Mouse (Mus musculus): ENCODE results near the gene Dpagt1. TPM values are rescaled to one million over a fixed set of nuclear protein-coding genes. Genes with fewer than 3 reads are reported as not detected.
"Not testable (repeated sequence)": the region's sequence is repeated elsewhere in the genome, so short reads cannot be mapped to it uniquely, and the experiment has no call there.

Dpagt1 gene
- polyA plus RNA-seq, 1 experiment from 2014 or later, result 41.2 TPM

DNA sequence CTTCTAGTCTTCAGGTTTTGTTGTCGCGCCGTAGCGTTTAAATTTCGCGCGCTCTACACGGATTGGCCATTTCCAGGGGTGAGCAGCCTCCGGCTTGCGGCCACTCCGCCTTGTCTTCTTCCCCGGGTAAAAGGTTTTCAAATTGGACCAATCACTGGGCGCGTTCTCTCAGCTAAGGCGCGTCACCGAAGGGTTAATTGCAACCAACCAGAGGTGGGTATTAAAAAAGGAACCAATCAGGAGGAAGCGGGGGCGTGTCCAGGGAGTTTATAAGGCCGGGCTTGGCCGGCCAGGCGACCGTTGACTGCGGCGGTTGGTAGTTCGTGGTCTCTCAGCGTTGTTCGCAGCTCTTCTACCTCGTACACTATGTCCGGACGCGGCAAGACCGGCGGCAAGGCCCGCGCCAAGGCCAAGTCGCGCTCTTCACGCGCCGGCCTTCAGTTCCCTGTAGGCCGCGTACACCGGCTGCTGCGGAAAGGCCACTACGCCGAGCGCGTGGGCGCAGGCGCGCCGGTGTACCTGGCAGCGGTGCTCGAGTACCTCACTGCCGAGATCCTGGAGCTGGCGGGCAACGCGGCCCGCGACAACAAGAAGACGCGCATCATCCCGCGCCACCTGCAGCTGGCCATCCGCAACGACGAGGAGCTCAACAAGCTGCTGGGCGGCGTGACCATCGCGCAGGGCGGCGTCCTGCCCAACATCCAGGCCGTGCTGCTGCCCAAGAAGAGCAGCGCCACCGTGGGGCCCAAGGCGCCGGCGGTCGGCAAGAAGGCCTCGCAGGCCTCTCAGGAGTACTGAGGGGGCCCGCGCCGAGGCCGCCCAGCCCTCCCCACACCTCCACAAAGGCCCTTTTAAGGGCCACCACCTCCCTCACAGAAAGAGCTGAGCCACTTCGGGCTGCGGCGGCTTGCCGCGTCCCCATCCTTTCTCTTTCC lies 8.8 kb downstream of the Dpagt1 start, which contains the start of gene H2afx:
Gene H2afx, plus strand, starts transcription at position 299 of the 935 bp plus-strand sequence.
- peak; percentile 97 for ATAC-seq (ENCODE audit: low read depth)
- peak within 1 kb of the TSS; percentile 95 for H3K27ac ChIP-seq (replicated peaks)

DNA sequence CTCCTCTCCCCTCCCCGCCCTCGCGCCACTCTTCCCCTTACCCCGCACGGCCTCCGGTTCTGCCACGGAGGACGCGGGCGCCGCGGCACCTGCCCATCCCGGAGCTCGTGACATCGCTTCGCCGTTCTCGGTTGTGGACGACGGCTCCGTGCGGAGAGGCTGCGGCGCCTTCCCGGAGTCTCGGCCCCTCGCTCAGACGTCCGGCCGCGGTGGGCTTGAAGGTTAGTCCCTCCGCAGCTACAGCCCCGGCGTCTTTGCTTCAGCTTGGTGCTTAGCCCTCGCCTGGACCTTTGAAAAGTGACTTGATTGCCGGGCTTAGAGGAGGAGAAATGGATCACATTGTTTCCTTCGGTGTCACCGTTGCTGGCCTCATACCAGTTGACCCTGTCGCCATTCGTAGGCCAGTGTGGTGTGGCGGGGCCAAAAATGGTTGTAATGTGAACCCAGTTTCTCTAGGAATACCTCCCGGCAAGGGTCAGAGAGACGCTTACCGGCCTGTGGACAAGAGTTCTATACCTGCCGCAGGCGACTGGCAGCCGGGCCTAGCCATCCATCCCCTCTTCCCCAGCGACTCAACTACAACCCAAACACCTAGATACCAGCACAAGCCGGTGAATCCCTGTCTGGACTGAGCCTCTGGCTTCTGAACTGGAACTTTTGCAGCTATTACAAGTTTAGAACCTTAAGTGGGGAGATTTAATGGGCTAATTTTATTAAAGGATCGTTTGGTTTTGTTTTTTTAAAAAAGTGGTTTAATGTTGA lies 9.7 kb downstream of the Dpagt1 start:
- H3K9ac ChIP-seq, result peak overlapping the region; percentile 91
- peaks cover 27% of the 10 kb centered on the region for H3K4me1 ChIP-seq (replicated peaks)
- no peaks in the 10 kb centered on the region for H3K9me3 ChIP-seq
- peak overlapping the region; percentile 93 for H3K4me3 ChIP-seq
- peak overlapping the region; percentile 95 for H3K27ac ChIP-seq (replicated peaks)
- peaks cover 53% of the 10 kb centered on the region for H3K36me3 ChIP-seq
- WGBS, result under 1% methylated on average over 50 of the region's 50 CpGs
- peak; percentile 51; the same call in 1 of the 2 replicates for ATAC-seq (ENCODE audit: low read depth)
- peak overlapping the region; percentile 72 for H3K4me2 ChIP-seq
- H3K27me3 ChIP-seq, result no peaks in the 10 kb centered on the region

More for the DNA sequence above, 8.8 kb downstream of the Dpagt1 start, which contains the start of gene H2afx:
- Histone ChIP-seq H3K4me3 (peak within 1 kb of the TSS; percentile 93), H3K4me2 (peak within 1 kb of the TSS; percentile 72), H3K36me3 (peaks cover 58% of the 10 kb centered on the region), H3K27me3 (no peaks in the 10 kb centered on the region), H3K4me1 (replicated peaks) (peaks cover 27% of the 10 kb centered on the region), H3K9ac (peak within 1 kb of the TSS; percentile 91), H3K9me3 (no peaks in the 10 kb centered on the region)
- WGBS, result under 1% methylated on average over 85 of the region's 91 CpGs

- no peak for ATAC-seq (ENCODE audit: low read depth)
- Histone ChIP-seq H3K9me3 (no peaks in the 10 kb centered on the region), H3K27ac (replicated peaks) (peak overlapping the region; percentile 95), H3K9ac (peak overlapping the region; percentile 91), H3K4me2 (peak overlapping the region; percentile 72), H3K4me1 (replicated peaks) (peaks cover 27% of the 10 kb centered on the region), H3K36me3 (peaks cover 53% of the 10 kb centered on the region), H3K4me3 (peak overlapping the region; percentile 93), H3K27me3 (no peaks in the 10 kb centered on the region)
- 2% methylated on average over 5 of the region's 5 CpGs for WGBS
Measured at GRCm38 (mm10) chr9:44336093-44336406, 10.2 kb downstream of the Dpagt1 start.

- WGBS, result 33% methylated on average over 4 of the region's 4 CpGs
- not testable (repeated sequence) for ATAC-seq (ENCODE audit: low read depth)
- H3K4me3 ChIP-seq, result peak overlapping the region; percentile 93
Measured at GRCm38 (mm10) chr9:44336513-44336912, 10.7 kb downstream of the Dpagt1 start.

DNA sequence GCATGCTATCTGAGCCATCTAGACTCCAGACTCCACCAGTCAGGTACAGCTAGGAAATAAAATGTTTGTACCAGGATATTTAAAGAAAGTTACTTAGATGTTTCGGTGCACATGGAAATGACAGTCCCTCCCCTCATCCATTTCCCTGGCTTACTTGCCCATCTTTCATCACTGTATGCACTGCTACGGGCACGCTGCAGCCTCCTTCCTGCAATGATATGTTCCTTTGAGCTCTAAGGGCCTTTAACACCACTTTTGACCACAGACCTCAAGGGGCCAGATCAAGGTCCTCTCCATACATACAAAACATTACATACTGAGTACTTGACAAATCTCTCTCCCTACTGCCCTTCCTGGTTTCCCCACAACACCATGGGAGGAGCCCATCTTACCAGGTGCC lies 11.1 kb downstream of the Dpagt1 start:
- H3K27ac ChIP-seq (replicated peaks), result no peak overlapping the region
- no peaks in the 10 kb centered on the region for H3K27me3 ChIP-seq
- H3K4me2 ChIP-seq, result peak overlapping the region; percentile 72
- H3K4me1 ChIP-seq (replicated peaks), result peaks cover 27% of the 10 kb centered on the region
- peak overlapping the region; percentile 55 for H3K9ac ChIP-seq
- H3K36me3 ChIP-seq, result peaks cover 50% of the 10 kb centered on the region
- WGBS, result 73% methylated on average over 3 of the region's 3 CpGs
- no peak for ATAC-seq (ENCODE audit: low read depth)
- peak overlapping the region; percentile 93 for H3K4me3 ChIP-seq
- H3K9me3 ChIP-seq, result no peaks in the 10 kb centered on the region

More at GRCm38 (mm10) chr9:44336513-44336912, 10.7 kb downstream of the Dpagt1 start:
- H3K4me2 ChIP-seq, result peak overlapping the region; percentile 72
- H3K9ac ChIP-seq, result peak overlapping the region; percentile 55
- H3K27me3 ChIP-seq; H3K27ac ChIP-seq (replicated peaks); H3K9me3 ChIP-seq: not testable (repeated sequence)
- peaks cover 54% of the 10 kb centered on the region for H3K36me3 ChIP-seq
- H3K4me1 ChIP-seq (replicated peaks), result peaks cover 27% of the 10 kb centered on the region

GRCm38 (mm10) chr9:44337436-44338169 lies 11.8 kb downstream of the Dpagt1 start:
- Histone ChIP-seq H3K9me3 (no peaks in the 10 kb centered on the region), H3K27me3 (no peaks in the 10 kb centered on the region), H3K4me3 (peak overlapping the region; percentile 93), H3K36me3 (peaks cover 45% of the 10 kb centered on the region), H3K4me1 (replicated peaks) (peaks cover 29% of the 10 kb centered on the region), H3K27ac (replicated peaks) (no peak overlapping the region), H3K4me2 (peak overlapping the region; percentile 72), H3K9ac (peak overlapping the region; percentile 1; the same call in 1 of the 2 replicates)
- ATAC-seq (ENCODE audit: low read depth), result no peak
- WGBS, result 61% methylated on average over 9 of the region's 9 CpGs

DNA sequence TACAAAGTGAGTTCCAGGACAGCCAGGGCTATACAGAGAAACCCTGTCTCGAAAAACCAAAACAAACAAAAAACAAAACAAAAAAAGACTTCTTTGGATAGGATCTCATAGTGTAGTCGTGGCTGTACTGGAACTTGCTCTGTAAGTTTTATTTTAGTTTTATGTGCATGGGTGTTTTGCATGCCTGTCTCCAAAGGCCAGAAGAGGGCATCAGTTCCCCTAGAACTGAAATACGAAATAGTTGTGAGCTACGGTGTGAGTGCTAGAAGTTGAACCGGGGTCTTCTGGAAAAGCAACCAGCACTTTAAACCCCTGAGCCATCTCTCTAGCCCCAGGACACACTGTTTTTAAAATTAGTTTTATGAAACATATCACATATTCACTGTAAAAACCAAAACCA lies 12.8 kb downstream of the Dpagt1 start:
- 81% methylated on average over 5 of the region's 5 CpGs for WGBS
- H3K27me3 ChIP-seq, result no peaks in the 10 kb centered on the region
- no peak for ATAC-seq (ENCODE audit: low read depth)

DNA sequence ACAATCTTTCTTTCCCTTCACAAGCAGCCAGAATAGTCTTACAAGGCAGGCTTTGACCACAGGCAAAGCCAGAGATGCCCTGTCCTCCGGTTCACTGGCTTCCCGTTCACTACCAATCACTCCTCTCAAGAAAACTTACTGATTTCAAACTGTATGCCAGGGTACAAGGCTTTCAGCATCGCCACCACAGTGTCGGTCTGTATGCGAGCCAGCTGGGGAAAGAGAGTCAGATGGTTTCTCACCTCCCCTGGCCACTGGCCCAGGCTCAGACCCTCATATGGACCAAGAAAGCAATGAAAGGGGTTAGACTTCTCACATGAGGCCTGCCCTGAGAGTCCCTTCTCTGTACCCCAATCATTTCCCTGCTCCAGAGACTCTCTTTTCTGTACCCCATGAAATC lies 15.7 kb downstream of the Dpagt1 start:
- H3K9me3 ChIP-seq, result no peaks in the 10 kb centered on the region
- peaks cover 40% of the 10 kb centered on the region for H3K36me3 ChIP-seq
- H3K4me3 ChIP-seq, result no peak overlapping the region
- H3K4me1 ChIP-seq (replicated peaks), result peaks cover 32% of the 10 kb centered on the region
- no peaks in the 10 kb centered on the region for H3K27me3 ChIP-seq
- H3K27ac ChIP-seq (replicated peaks), result no peak overlapping the region
- no peak overlapping the region for H3K4me2 ChIP-seq
- 89% methylated on average over 5 of the region's 5 CpGs for WGBS
- peak overlapping the region; percentile 26 for H3K9ac ChIP-seq
- no peak for ATAC-seq (ENCODE audit: low read depth)

More for the DNA sequence above, 12.8 kb downstream of the Dpagt1 start:
- Histone ChIP-seq H3K9me3 (no peaks in the 10 kb centered on the region), H3K4me3 (no peak overlapping the region), H3K9ac (no peak overlapping the region), H3K4me2 (no peak overlapping the region), H3K36me3 (peaks cover 36% of the 10 kb centered on the region), H3K4me1 (replicated peaks) (peaks cover 38% of the 10 kb centered on the region), H3K27ac (replicated peaks) (no peak overlapping the region)

- Histone ChIP-seq H3K4me3 (no peak overlapping the region), H3K27ac (replicated peaks) (no peak overlapping the region), H3K27me3 (no peaks in the 10 kb centered on the region), H3K9me3 (no peaks in the 10 kb centered on the region), H3K36me3 (peaks cover 46% of the 10 kb centered on the region), H3K4me1 (replicated peaks) (peaks cover 25% of the 10 kb centered on the region), H3K9ac (0 out of 2 replicates have a peak overlapping the region, but pooled peaks have one; percentile 26), H3K4me2 (peak overlapping the region; percentile 77; the same call in 1 of the 2 replicates)
- WGBS, result 94% methylated on average over 3 of the region's 3 CpGs
- no peak for ATAC-seq (ENCODE audit: low read depth)
Measured at GRCm38 (mm10) chr9:44342173-44342572, 16.4 kb downstream of the Dpagt1 start.

- peaks cover 21% of the 10 kb centered on the region for H3K4me1 ChIP-seq (replicated peaks)
- peaks cover 47% of the 10 kb centered on the region for H3K36me3 ChIP-seq
- WGBS, result 100% methylated on average over 1 of the region's 1 CpGs
- H3K9ac ChIP-seq, result peak overlapping the region; percentile 83; the same call in 1 of the 2 replicates
- H3K27ac ChIP-seq (replicated peaks), result no peak overlapping the region
- H3K4me3 ChIP-seq, result 0 out of 2 replicates have a peak overlapping the region, but pooled peaks have one; percentile 79
- H3K27me3 ChIP-seq, result no peaks in the 10 kb centered on the region
- peak overlapping the region; percentile 77 for H3K4me2 ChIP-seq
- H3K9me3 ChIP-seq, result no peaks in the 10 kb centered on the region
- ATAC-seq (ENCODE audit: low read depth), result no peak
Measured at GRCm38 (mm10) chr9:44342605-44343004, 16.8 kb downstream of the Dpagt1 start.

DNA sequence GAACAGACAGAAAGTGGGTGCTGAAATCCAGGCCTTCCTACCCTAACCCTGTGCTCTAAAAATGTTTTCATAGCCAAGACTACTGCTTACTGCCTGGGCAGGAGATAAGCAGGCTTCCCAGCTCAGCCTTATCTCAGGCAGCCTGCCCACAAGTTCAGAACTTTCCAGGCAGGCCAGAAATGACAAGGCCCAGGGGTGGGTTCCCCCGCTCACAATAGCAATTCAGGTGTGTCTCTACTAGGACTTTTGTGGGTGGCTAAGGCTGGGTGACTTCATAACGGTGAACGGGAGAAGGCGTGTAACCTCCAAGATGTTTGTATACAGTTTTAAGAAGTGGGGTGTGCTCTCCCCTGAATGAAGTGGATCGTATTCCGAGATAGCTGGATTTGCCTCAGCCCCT lies 17.5 kb downstream of the Dpagt1 start:
- Histone ChIP-seq H3K4me3 (peak overlapping the region; percentile 79), H3K4me1 (replicated peaks) (peaks cover 16% of the 10 kb centered on the region), H3K27me3 (no peaks in the 10 kb centered on the region), H3K4me2 (peak overlapping the region; percentile 77), H3K36me3 (peaks cover 50% of the 10 kb centered on the region), H3K9ac (peak overlapping the region; percentile 83), H3K9me3 (no peaks in the 10 kb centered on the region), H3K27ac (replicated peaks) (peak overlapping the region; percentile 98)
- ATAC-seq (ENCODE audit: low read depth), result peak; percentile 17; the same call in 1 of the 2 replicates
- 15% methylated on average over 6 of the region's 6 CpGs for whole genome bisulfite sequencing

All from neural tube, embryonic 13.5 days (tissue).